Mouse (Mus musculus) olfactory bulb, adult 2 months (tissue): ENCODE data around the gene Med29.
A peak's percentile ranks its signal among the peaks of the same experiment; 100 is the strongest.

Experiments used
- CTCF ChIP-seq: fragments of 200-500 bp; IDR thresholded peaks from 2 replicates; pipeline ENCODE4 v1.5.1; 2012; ENCODE audit warnings: low read depth, mild to moderate bottlenecking, low read length, moderate library complexity; ENCODE audit not compliant: insufficient read depth
- POLR2A ChIP-seq: fragments of 200-500 bp; IDR thresholded peaks from 2 replicates; pipeline ENCODE4 v1.6.1; 2012; ENCODE audit warnings: mild to moderate bottlenecking, low read depth, low read length, moderate library complexity; ENCODE audit not compliant: insufficient read depth

DNA sequence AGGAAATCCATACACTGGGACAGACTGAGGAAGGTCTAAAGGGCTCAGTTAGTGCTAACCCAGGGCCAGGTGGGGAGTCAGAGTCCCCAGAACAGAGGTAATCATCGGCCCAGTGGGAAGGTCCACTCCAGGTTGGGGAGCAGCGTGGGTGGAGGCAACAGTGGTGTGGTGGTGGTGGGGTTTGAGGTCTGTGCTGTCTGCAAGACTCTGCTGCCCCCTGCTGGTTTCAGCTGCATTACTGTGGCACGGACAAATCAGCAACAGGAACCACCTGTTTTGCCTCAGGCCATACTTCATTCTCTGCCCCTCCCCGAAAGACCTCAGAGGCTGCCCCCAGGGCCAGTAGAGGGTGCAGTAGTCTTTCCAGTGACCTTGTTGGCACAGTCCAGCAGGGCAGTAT, 6.0 kb downstream of the Med29 start:
- no peak for TF ChIP-seq POLR2A
- peak; percentile 71; the same call in 1 of the 2 replicates for TF ChIP-seq CTCF
